Mouse (Mus musculus) neutrophil, adult 5-6 weeks (primary cell): ENCODE data around the gene 2700081O15Rik. TPM values are rescaled to one million over a fixed set of nuclear protein-coding genes. Genes with fewer than 3 reads are reported as not detected.
A peak's percentile ranks its signal among the peaks of the same experiment; 100 is the strongest.

Experiments used
- ATAC-seq: fragments of 151-379, 151-347 bp; 2 replicates; pipeline ENCODE4 v1.8.0; 2017; ENCODE audit warnings: mild to moderate bottlenecking, moderate TSS enrichment; ENCODE audit not compliant: insufficient number of reproducible peaks, poor library complexity, low FRiP score, severe bottlenecking; ENCODE audit errors: extremely low read depth
- total RNA-seq: library from RNA; stranded (forward); fragments of 200-1000 nt; gene quantifications from 2 replicates; pipeline ENCODE4 v1.2.3, GENCODE M21; 2017

The 2700081O15Rik gene
- total RNA-seq, 1 experiment from 2014 or later, result 2.8 TPM

GRCm38 (mm10) chr19:7417911-7418849 lies 755 bp downstream of the 2700081O15Rik start:
- ATAC-seq, result peak; percentile 37

- no peak for ATAC-seq
Observed at GRCm38 (mm10) chr19:7419134-7419533, 1.7 kb downstream of the 2700081O15Rik start.

- ATAC-seq, result no peak
Observed at GRCm38 (mm10) chr19:7420108-7420507, 2.7 kb downstream of the 2700081O15Rik start.

GRCm38 (mm10) chr19:7420841-7421601 lies 3.6 kb downstream of the 2700081O15Rik start:
- no peak for ATAC-seq

GRCm38 (mm10) chr19:7421602-7422591 lies 4.5 kb downstream of the 2700081O15Rik start:
- ATAC-seq, result no peak

- no peak for ATAC-seq
Observed at GRCm38 (mm10) chr19:7422656-7423027, 5.2 kb downstream of the 2700081O15Rik start.

- ATAC-seq, result no peak
Observed at GRCm38 (mm10) chr19:7423028-7423655, 5.7 kb downstream of the 2700081O15Rik start.

- ATAC-seq, result no peak
Observed at GRCm38 (mm10) chr19:7423656-7424030, 6.2 kb downstream of the 2700081O15Rik start.

- ATAC-seq, result no peak
Observed at GRCm38 (mm10) chr19:7424131-7424530, 6.7 kb downstream of the 2700081O15Rik start.

- ATAC-seq, result no peak
Observed at GRCm38 (mm10) chr19:7424590-7425397, 7.4 kb downstream of the 2700081O15Rik start.

- ATAC-seq, result no peak
Observed at GRCm38 (mm10) chr19:7425398-7425775, 8.0 kb downstream of the 2700081O15Rik start.

- ATAC-seq, result no peak
Observed at GRCm38 (mm10) chr19:7434887-7435286, 17.5 kb downstream of the 2700081O15Rik start.

- ATAC-seq, result peak; percentile 51; the same call in 1 of the 2 replicates
Observed at GRCm38 (mm10) chr19:7436061-7436970, 18.9 kb downstream of the 2700081O15Rik start.

GRCm38 (mm10) chr19:7438295-7438694 lies 20.9 kb downstream of the 2700081O15Rik start:
- 0 out of 2 replicates have a peak, but pooled peaks have one; percentile 46 for ATAC-seq

GRCm38 (mm10) chr19:7441493-7441892 lies 24.1 kb downstream of the 2700081O15Rik start:
- ATAC-seq, result no peak

- no peak for ATAC-seq
Observed at GRCm38 (mm10) chr19:7445105-7445504, 27.7 kb downstream of the 2700081O15Rik start.

- ATAC-seq, result no peak
Observed at GRCm38 (mm10) chr19:7445596-7445995, 28.2 kb downstream of the 2700081O15Rik start.
